Mouse (Mus musculus): ENCODE results near the gene Abcb9. TPM values are rescaled to one million over a fixed set of nuclear protein-coding genes. Genes with fewer than 3 reads are reported as not detected.

Abcb9 gene
- polyA plus RNA-seq, 1 experiment from 2014 or later = 13.4 TPM

GRCm38 (mm10) chr5:124095077-124095581 lies 469 bp downstream of the Abcb9 start:
- H3K4me3 ChIP-seq (replicated peaks; ENCODE audit: low read length) = peak overlapping the region; percentile 45
- H3K9me3 ChIP-seq (ENCODE audit: control insufficient read depth, low read length) = no peaks in the 10 kb centered on the region
- WGBS = 10% methylated on average over 19 of the region's 19 CpGs
- H3K36me3 ChIP-seq (ENCODE audit: control insufficient read depth, insufficient read depth) = no peaks in the 10 kb centered on the region
- H3K4me2 ChIP-seq (ENCODE audit: low read length) = peak overlapping the region; percentile 47
- peaks cover 14% of the 10 kb centered on the region for H3K4me1 ChIP-seq (replicated peaks; ENCODE audit: control insufficient read depth, insufficient read depth, low read length)
- peaks cover 2% of the 10 kb centered on the region; the same call in 1 of the 2 replicates for H3K27me3 ChIP-seq (replicated peaks; ENCODE audit: control insufficient read depth, insufficient read depth, low read length)
- H3K9ac ChIP-seq (replicated peaks; ENCODE audit: low read depth, low read length) = peak overlapping the region; percentile 47
- ATAC-seq = peak; percentile 27; the same call in 1 of the 2 replicates
- H3K27ac ChIP-seq (ENCODE audit: low read length) = no peak overlapping the region

GRCm38 (mm10) chr5:124093852-124094604 lies 1.6 kb downstream of the Abcb9 start:
- Histone ChIP-seq H3K9ac (replicated peaks; ENCODE audit: low read depth, low read length) (no peak overlapping the region), H3K4me2 (ENCODE audit: low read length) (no peak overlapping the region), H3K36me3 (ENCODE audit: control insufficient read depth, insufficient read depth) (no peaks in the 10 kb centered on the region), H3K27me3 (replicated peaks; ENCODE audit: control insufficient read depth, insufficient read depth, low read length) (peaks cover 2% of the 10 kb centered on the region; the same call in 1 of the 2 replicates), H3K27ac (ENCODE audit: low read length) (no peak overlapping the region), H3K4me1 (replicated peaks; ENCODE audit: control insufficient read depth, insufficient read depth, low read length) (peaks cover 14% of the 10 kb centered on the region), H3K9me3 (ENCODE audit: control insufficient read depth, low read length) (no peaks in the 10 kb centered on the region), H3K4me3 (replicated peaks; ENCODE audit: low read length) (no peak overlapping the region)
- WGBS = 82% methylated on average over 12 of the region's 12 CpGs
- ATAC-seq = no peak

GRCm38 (mm10) chr5:124093120-124093794 lies 2.3 kb downstream of the Abcb9 start:
- Histone ChIP-seq H3K4me2 (ENCODE audit: low read length) (no peak overlapping the region), H3K27me3 (replicated peaks; ENCODE audit: control insufficient read depth, insufficient read depth, low read length) (peaks cover 2% of the 10 kb centered on the region; the same call in 1 of the 2 replicates)
- ATAC-seq = 0 out of 2 replicates have a peak, but pooled peaks have one; percentile 14

GRCm38 (mm10) chr5:124091951-124092406 lies 3.6 kb downstream of the Abcb9 start:
- Histone ChIP-seq H3K36me3 (ENCODE audit: control insufficient read depth, insufficient read depth) (no peaks in the 10 kb centered on the region), H3K4me1 (replicated peaks; ENCODE audit: control insufficient read depth, insufficient read depth, low read length) (peaks cover 14% of the 10 kb centered on the region), H3K9me3 (ENCODE audit: control insufficient read depth, low read length) (no peaks in the 10 kb centered on the region), H3K27me3 (replicated peaks; ENCODE audit: control insufficient read depth, insufficient read depth, low read length) (peaks cover 2% of the 10 kb centered on the region; the same call in 1 of the 2 replicates), H3K9ac (replicated peaks; ENCODE audit: low read depth, low read length) (no peak overlapping the region), H3K4me3 (replicated peaks; ENCODE audit: low read length) (no peak overlapping the region), H3K27ac (ENCODE audit: low read length) (no peak overlapping the region), H3K4me2 (ENCODE audit: low read length) (no peak overlapping the region)
- no peak for ATAC-seq
- WGBS = 68% methylated on average over 9 of the region's 9 CpGs

More at GRCm38 (mm10) chr5:124093120-124093794, 2.3 kb downstream of the Abcb9 start:
- peaks cover 14% of the 10 kb centered on the region for H3K4me1 ChIP-seq (replicated peaks; ENCODE audit: control insufficient read depth, insufficient read depth, low read length)
- H3K9me3 ChIP-seq (ENCODE audit: control insufficient read depth, low read length) = no peaks in the 10 kb centered on the region
- H3K9ac ChIP-seq (replicated peaks; ENCODE audit: low read depth, low read length) = no peak overlapping the region
- H3K36me3 ChIP-seq (ENCODE audit: control insufficient read depth, insufficient read depth) = no peaks in the 10 kb centered on the region
- H3K4me3 ChIP-seq (replicated peaks; ENCODE audit: low read length) = no peak overlapping the region
- WGBS = 63% methylated on average over 11 of the region's 11 CpGs
- H3K27ac ChIP-seq (ENCODE audit: low read length) = no peak overlapping the region

- Histone ChIP-seq H3K4me2 (ENCODE audit: low read length) (no peak overlapping the region), H3K9ac (replicated peaks; ENCODE audit: low read depth, low read length) (no peak overlapping the region), H3K27me3 (replicated peaks; ENCODE audit: control insufficient read depth, insufficient read depth, low read length) (no peaks in the 10 kb centered on the region), H3K27ac (ENCODE audit: low read length) (no peak overlapping the region), H3K9me3 (ENCODE audit: control insufficient read depth, low read length) (no peaks in the 10 kb centered on the region), H3K36me3 (ENCODE audit: control insufficient read depth, insufficient read depth) (no peaks in the 10 kb centered on the region), H3K4me1 (replicated peaks; ENCODE audit: control insufficient read depth, insufficient read depth, low read length) (peaks cover 6% of the 10 kb centered on the region), H3K4me3 (replicated peaks; ENCODE audit: low read length) (no peak overlapping the region)
- WGBS = 89% methylated on average over 23 of the region's 23 CpGs
- ATAC-seq = no peak
Measured at GRCm38 (mm10) chr5:124089868-124090267, 5.7 kb downstream of the Abcb9 start.

- Histone ChIP-seq H3K27me3 (replicated peaks; ENCODE audit: control insufficient read depth, insufficient read depth, low read length) (no peaks in the 10 kb centered on the region), H3K9me3 (ENCODE audit: control insufficient read depth, low read length) (no peaks in the 10 kb centered on the region), H3K4me3 (replicated peaks; ENCODE audit: low read length) (no peak overlapping the region), H3K36me3 (ENCODE audit: control insufficient read depth, insufficient read depth) (no peaks in the 10 kb centered on the region), H3K4me1 (replicated peaks; ENCODE audit: control insufficient read depth, insufficient read depth, low read length) (no peaks in the 10 kb centered on the region), H3K4me2 (ENCODE audit: low read length) (no peak overlapping the region), H3K9ac (replicated peaks; ENCODE audit: low read depth, low read length) (no peak overlapping the region), H3K27ac (ENCODE audit: low read length) (no peak overlapping the region)
- WGBS = 86% methylated on average over 4 of the region's 4 CpGs
- no peak for ATAC-seq
Measured at GRCm38 (mm10) chr5:124086876-124087275, 8.7 kb downstream of the Abcb9 start.

GRCm38 (mm10) chr5:124085513-124085912 lies 10.1 kb downstream of the Abcb9 start:
- 83% methylated on average over 3 of the region's 3 CpGs for WGBS
- Histone ChIP-seq H3K4me3 (replicated peaks; ENCODE audit: low read length) (no peak overlapping the region), H3K36me3 (ENCODE audit: control insufficient read depth, insufficient read depth) (no peaks in the 10 kb centered on the region), H3K9ac (replicated peaks; ENCODE audit: low read depth, low read length) (no peak overlapping the region), H3K9me3 (ENCODE audit: control insufficient read depth, low read length) (no peaks in the 10 kb centered on the region), H3K27me3 (replicated peaks; ENCODE audit: control insufficient read depth, insufficient read depth, low read length) (no peaks in the 10 kb centered on the region), H3K4me2 (ENCODE audit: low read length) (no peak overlapping the region), H3K4me1 (replicated peaks; ENCODE audit: control insufficient read depth, insufficient read depth, low read length) (no peaks in the 10 kb centered on the region), H3K27ac (ENCODE audit: low read length) (no peak overlapping the region)
- ATAC-seq = no peak

GRCm38 (mm10) chr5:124084588-124085173 lies 10.9 kb downstream of the Abcb9 start:
- Histone ChIP-seq H3K9me3 (ENCODE audit: control insufficient read depth, low read length) (no peaks in the 10 kb centered on the region), H3K27me3 (replicated peaks; ENCODE audit: control insufficient read depth, insufficient read depth, low read length) (no peaks in the 10 kb centered on the region), H3K4me2 (ENCODE audit: low read length) (no peak overlapping the region), H3K27ac (ENCODE audit: low read length) (no peak overlapping the region), H3K4me3 (replicated peaks; ENCODE audit: low read length) (no peak overlapping the region), H3K4me1 (replicated peaks; ENCODE audit: control insufficient read depth, insufficient read depth, low read length) (peaks cover 6% of the 10 kb centered on the region), H3K36me3 (ENCODE audit: control insufficient read depth, insufficient read depth) (no peaks in the 10 kb centered on the region), H3K9ac (replicated peaks; ENCODE audit: low read depth, low read length) (no peak overlapping the region)
- 38% methylated on average over 11 of the region's 11 CpGs for WGBS
- ATAC-seq = peak; percentile 67

All from forebrain, embryonic 16.5 days (tissue).